Mouse (Mus musculus): ENCODE measurements around the gene Nfkbiz. TPM values are rescaled to one million over a fixed set of nuclear protein-coding genes. Genes with fewer than 3 reads are reported as not detected.
"Not testable (repeated sequence)": the region's sequence is repeated elsewhere in the genome, so short reads cannot be mapped to it uniquely, and the experiment has no call there.

The Nfkbiz gene
- total RNA-seq, 1 experiment from 2014 or later = 84.1 TPM

DNA sequence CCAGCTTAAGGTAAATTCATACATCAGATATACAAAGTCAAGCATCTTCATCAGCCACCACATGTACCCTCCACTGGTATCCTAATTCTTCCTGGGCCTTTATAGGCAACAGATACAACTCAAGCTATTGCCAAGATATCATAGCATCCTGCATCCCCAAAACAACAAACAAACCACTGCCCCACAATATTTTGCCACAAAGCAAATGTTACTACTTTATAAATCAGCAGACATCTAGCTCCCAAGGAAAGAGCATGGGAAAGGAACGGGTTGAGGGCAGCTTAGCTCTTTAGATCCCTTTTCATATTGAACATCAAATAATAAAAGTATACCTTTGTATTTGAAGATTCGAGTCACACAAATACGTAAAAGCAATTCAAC, 580 bp downstream of the Nfkbiz start:
- no peak for ATAC-seq (replicated peaks in 1 of 2; ENCODE audit: insufficient read depth in 1 of 2, low FRiP score in 2 of 2, low TSS enrichment in 1 of 2, low read depth in 1 of 2, poor library complexity in 2 of 2, severe bottlenecking in 2 of 2)

DNA sequence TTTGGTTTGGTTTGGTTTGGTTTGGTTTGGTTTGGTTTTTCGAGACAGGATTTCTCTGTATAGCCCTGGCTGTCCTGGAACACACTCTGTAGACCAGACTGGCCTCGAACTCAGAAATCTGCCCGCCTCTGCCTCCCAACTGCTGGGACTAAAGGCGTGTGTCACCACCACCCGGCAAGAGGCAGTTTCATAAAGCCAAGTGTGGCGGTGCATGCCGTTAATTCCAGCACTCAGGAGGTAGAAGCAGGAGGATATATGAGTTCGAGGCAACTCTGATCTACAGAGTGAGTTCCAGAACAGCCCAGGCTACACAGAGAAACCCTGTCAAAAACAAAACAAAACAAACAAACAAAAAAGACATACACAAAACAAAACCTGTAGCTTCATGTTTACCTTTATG, 1.0 kb downstream of the Nfkbiz start:
- ATAC-seq (replicated peaks in 1 of 2; ENCODE audit: insufficient read depth in 1 of 2, low FRiP score in 2 of 2, low TSS enrichment in 1 of 2, low read depth in 1 of 2, poor library complexity in 2 of 2, severe bottlenecking in 2 of 2) = not testable (repeated sequence)

DNA sequence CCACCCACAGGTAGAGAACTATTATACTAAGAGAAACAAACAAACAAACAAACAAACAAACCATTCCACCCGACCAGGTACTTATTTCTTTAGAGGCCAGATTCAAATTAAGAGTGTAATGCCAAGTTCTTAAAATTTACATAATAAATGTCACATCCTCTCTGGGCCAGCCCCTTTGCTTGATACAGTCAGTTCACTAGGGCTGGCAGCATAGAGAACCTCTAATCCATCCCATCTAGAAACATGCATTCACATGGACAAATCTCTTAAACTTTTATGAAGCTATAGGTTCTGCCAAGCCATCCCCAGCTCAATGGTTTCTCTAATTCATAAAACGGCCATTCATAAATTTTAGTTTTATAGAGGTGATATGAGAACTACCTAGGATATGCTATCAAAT, 1.5 kb downstream of the Nfkbiz start:
- ATAC-seq (replicated peaks in 1 of 2; ENCODE audit: insufficient read depth in 1 of 2, low FRiP score in 2 of 2, low TSS enrichment in 1 of 2, low read depth in 1 of 2, poor library complexity in 2 of 2, severe bottlenecking in 2 of 2) = no peak

GRCm38 (mm10) chr16:55835798-55836197, 2.9 kb downstream of the Nfkbiz start:
- no peak for ATAC-seq (replicated peaks in 1 of 2; ENCODE audit: insufficient read depth in 1 of 2, low FRiP score in 2 of 2, low TSS enrichment in 1 of 2, low read depth in 1 of 2, poor library complexity in 2 of 2, severe bottlenecking in 2 of 2)

GRCm38 (mm10) chr16:55832617-55833016, 6.1 kb downstream of the Nfkbiz start:
- ATAC-seq (replicated peaks in 1 of 2; ENCODE audit: insufficient read depth in 1 of 2, low FRiP score in 2 of 2, low TSS enrichment in 1 of 2, low read depth in 1 of 2, poor library complexity in 2 of 2, severe bottlenecking in 2 of 2) = no peak

DNA sequence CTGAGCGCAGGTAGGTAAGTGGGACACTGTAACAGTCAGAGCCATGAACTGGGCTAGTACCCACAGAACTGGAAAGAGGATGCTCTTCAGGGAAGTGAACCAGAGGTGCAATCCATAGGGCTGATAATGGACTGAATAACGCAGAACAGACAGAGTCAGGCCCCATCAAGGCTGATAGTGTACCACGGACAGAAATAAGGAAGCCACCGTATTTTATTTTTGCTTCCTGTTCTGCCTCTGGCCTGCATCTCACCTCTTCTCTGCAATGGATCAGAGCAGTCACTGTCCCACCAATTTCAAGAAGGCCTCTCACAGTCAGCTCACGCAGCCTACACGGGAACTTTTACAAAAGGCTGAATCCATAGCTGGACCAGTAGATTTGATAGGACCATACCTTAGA, 6.7 kb downstream of the Nfkbiz start:
- peak in 1 of 2 experiments; percentile 27; a peak in 1 of 4 replicates for ATAC-seq (replicated peaks in 1 of 2; ENCODE audit: insufficient read depth in 1 of 2, low FRiP score in 2 of 2, low TSS enrichment in 1 of 2, low read depth in 1 of 2, poor library complexity in 2 of 2, severe bottlenecking in 2 of 2)

- ATAC-seq (replicated peaks in 1 of 2; ENCODE audit: insufficient read depth in 1 of 2, low FRiP score in 2 of 2, low TSS enrichment in 1 of 2, low read depth in 1 of 2, poor library complexity in 2 of 2, severe bottlenecking in 2 of 2) = no peak
These were observed 7.2 kb downstream of the Nfkbiz start for GRCm38 (mm10) chr16:55831451-55831850.

- ATAC-seq (replicated peaks in 1 of 2; ENCODE audit: insufficient read depth in 1 of 2, low FRiP score in 2 of 2, low TSS enrichment in 1 of 2, low read depth in 1 of 2, poor library complexity in 2 of 2, severe bottlenecking in 2 of 2) = no peak
These were observed 15.1 kb downstream of the Nfkbiz start for GRCm38 (mm10) chr16:55823398-55824155.

GRCm38 (mm10) chr16:55822741-55823397, 15.8 kb downstream of the Nfkbiz start:
- ATAC-seq (replicated peaks in 1 of 2; ENCODE audit: insufficient read depth in 1 of 2, low FRiP score in 2 of 2, low TSS enrichment in 1 of 2, low read depth in 1 of 2, poor library complexity in 2 of 2, severe bottlenecking in 2 of 2) = no peak

- peak; percentile 77 to 86 for ATAC-seq (replicated peaks in 1 of 2; ENCODE audit: insufficient read depth in 1 of 2, low FRiP score in 2 of 2, low TSS enrichment in 1 of 2, low read depth in 1 of 2, poor library complexity in 2 of 2, severe bottlenecking in 2 of 2)
These were observed 16.5 kb downstream of the Nfkbiz start for GRCm38 (mm10) chr16:55821997-55822740.

DNA sequence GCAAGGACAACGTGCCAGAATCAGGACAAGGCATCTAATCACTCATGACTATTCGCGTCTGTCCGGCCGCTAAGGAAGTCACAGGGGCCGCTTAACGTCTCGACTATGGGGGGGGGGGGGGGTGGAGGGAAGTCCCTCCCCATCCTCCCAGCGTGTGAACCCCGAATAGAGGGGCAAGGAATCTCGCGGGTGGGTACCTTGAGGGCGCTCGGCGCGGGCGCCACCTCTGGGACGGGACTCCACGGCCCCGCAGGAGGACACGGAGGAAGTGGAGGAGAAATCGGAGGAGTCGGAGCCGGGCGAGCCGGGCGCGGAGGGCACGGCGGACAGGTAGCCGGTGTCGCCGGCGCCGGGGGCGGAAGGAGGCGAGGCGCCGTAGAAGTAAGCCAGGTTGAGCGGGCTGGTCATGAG, 17.1 kb downstream of the Nfkbiz start:
- ATAC-seq (replicated peaks in 1 of 2; ENCODE audit: insufficient read depth in 1 of 2, low FRiP score in 2 of 2, low TSS enrichment in 1 of 2, low read depth in 1 of 2, poor library complexity in 2 of 2, severe bottlenecking in 2 of 2) = no peak; a peak in 1 of 4 replicates

GRCm38 (mm10) chr16:55820916-55821570, 17.7 kb downstream of the Nfkbiz start:
- ATAC-seq (replicated peaks in 1 of 2; ENCODE audit: insufficient read depth in 1 of 2, low FRiP score in 2 of 2, low TSS enrichment in 1 of 2, low read depth in 1 of 2, poor library complexity in 2 of 2, severe bottlenecking in 2 of 2) = peak; percentile 14 to 19; a peak in 3 of 4 replicates

DNA sequence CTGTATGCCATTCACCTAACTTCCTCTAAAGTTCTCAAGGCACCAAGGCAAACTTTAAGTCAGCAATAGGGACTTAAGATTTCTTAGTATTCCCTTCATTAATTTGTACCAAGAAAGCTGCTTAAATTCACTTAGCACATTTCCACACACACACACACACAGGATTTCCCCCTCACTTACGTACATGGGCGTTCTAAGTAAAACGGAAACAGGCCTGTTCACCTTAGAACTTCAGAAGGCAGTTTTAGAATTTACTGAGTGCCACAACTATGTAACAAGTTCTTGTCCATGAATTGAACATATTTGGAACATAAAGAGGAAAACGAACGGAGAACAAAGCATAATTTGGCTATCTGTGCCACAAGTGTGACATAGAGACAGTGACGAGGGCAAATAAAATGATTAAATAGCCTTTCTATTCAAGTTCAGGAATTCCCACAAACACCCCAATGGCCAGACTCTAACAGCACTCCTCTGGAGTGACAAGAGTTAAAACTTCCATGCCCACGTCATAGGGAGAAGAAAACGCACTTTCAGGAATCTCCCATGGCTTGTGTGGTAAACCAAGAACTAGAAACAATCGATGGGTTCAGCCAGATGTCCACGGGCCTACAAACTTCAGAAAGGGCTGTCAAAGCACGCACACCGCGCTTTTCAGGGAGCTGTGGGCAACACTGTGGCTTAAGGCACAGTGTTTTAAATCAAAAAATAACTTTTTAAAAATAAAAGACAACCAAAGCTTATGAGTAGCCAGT, 18.4 kb downstream of the Nfkbiz start:
- ATAC-seq (replicated peaks in 1 of 2; ENCODE audit: insufficient read depth in 1 of 2, low FRiP score in 2 of 2, low TSS enrichment in 1 of 2, low read depth in 1 of 2, poor library complexity in 2 of 2, severe bottlenecking in 2 of 2) = no peak

DNA sequence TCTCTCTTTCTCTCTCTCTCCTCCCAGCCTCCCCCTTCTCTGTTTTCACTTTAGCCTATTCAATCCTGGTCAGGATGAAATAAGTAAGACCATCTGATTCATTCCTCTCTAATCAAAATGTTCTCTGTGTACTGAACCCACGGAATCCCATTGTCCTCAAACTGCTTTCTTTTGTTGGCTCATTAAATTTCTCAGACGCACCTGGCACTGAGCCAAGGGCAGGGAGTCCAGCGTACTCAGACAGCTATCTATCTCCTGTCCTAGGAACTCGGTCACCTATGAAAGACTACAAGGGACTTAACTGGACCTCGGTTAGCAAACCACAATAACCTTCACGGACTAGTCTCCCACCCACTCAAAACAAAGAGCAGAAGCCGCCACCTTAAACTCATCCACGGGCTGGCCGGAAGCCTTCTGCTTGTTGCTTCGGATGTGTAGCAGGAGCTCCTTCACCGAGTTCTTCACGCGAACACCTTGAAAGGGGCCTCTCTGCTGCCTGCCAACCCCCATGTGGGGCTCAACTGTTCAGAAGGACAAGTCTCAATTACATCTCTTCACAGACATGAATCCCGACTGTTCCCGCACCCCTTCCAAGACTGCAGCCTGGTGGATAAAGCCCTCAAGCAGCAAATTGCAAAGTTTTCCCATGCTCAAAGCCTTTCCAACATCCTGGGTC, 19.4 kb downstream of the Nfkbiz start:
- no peak for ATAC-seq (replicated peaks in 1 of 2; ENCODE audit: insufficient read depth in 1 of 2, low FRiP score in 2 of 2, low TSS enrichment in 1 of 2, low read depth in 1 of 2, poor library complexity in 2 of 2, severe bottlenecking in 2 of 2)

DNA sequence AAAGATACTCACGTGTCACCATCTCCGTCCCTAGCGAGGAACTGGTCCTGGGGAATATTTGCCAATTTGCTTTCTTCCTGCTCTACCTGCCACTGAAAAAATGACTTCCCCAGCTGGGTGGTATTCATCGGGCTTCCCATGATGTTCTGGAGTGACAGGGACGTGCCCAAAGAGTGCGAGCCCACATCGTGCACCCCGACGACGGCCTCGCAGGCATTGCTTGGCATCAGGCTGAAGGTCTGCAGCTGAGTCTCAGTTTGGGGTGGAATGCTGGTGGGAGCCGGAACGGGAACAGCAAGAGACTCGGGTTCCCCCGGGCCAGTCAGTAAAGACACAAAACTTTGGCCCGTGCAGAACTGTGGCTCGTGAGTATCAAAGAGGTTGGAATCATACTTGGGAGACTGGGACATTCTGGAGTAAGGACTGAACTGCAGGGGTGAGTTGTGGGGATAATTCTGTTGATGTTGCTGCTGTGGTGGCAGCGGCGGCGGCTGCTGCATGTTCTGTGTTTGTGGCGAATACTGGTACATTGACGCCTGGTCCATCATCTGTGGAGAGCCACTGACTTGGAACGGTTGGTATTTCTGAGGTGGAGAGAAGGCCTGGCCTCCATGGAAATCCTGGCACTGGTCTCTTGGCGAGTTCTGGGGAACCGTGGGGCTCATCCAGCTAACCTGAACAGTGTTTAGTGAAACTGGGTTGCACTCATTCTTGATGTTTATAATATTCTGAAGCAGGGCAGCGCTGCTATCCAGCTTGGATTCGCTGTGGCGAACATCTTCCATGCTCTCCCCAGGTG, 20.8 kb downstream of the Nfkbiz start:
- ATAC-seq (replicated peaks in 1 of 2; ENCODE audit: insufficient read depth in 1 of 2, low FRiP score in 2 of 2, low TSS enrichment in 1 of 2, low read depth in 1 of 2, poor library complexity in 2 of 2, severe bottlenecking in 2 of 2) = no peak

Data from hematopoietic stem cell, adult 5-6 weeks (primary cell).